Mouse (Mus musculus) myocyte (in vitro differentiated cells): ENCODE data around the gene Itga6.

Experiments
- E2F4 ChIP-seq: IDR thresholded peaks from one replicate; pipeline ENCODE4 v1.6.1; 2011; ENCODE audit warnings: mild to moderate bottlenecking, control low read depth, moderate library complexity; ENCODE audit not compliant: insufficient read depth
- MAX ChIP-seq: IDR thresholded peaks from one replicate; pipeline ENCODE4 v1.6.1; 2011; ENCODE audit warnings: low read depth, mild to moderate bottlenecking, control low read depth
- POLR2A ChIP-seq: IDR thresholded peaks from one replicate; pipeline ENCODE4 v1.6.1; 2011; ENCODE audit warnings: low read depth, mild to moderate bottlenecking, control low read depth, moderate library complexity; ENCODE audit not compliant: insufficient read length
- POLR2AphosphoS2 ChIP-seq: IDR thresholded peaks from one replicate; pipeline ENCODE4 v1.6.1; 2011; ENCODE audit warnings: low read depth, control low read depth; ENCODE audit not compliant: insufficient read length
- SRF ChIP-seq: IDR thresholded peaks from one replicate; pipeline ENCODE4 v1.6.1; 2011; ENCODE audit warnings: low read depth; ENCODE audit not compliant: control insufficient read depth, insufficient read length
- TCF12 ChIP-seq: IDR thresholded peaks from one replicate; pipeline ENCODE4 v1.6.1; 2011; ENCODE audit warnings: mild to moderate bottlenecking, control low read depth; ENCODE audit not compliant: poor library complexity, insufficient read depth, severe bottlenecking

DNA sequence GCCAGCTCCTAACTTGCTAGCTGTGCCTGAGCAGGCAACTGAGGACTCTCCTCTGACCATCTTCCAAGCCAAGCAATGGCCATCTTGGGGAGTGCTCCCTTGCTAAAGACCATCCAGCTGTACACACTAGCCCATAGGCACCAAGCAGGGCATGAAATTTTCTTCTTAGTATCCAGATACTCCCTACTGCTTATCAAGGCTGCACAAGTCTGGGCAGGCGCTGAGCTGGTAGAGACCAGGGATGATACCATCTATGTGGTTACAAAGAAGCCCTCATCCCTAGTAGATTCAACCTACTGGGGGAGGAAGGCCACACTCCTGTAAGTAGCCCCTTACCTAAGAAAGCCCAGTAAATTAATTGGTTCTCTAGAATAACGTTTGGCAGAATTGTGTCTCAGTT lies 7.0 kb downstream of the Itga6 start:
- TF ChIP-seq POLR2A (no peak), E2F4 (no peak), MAX (no peak), TCF12 (no peak), SRF (no peak), POLR2AphosphoS2 (no peak)
